Mouse (Mus musculus): ENCODE data around the gene Ppp1r16b.

Gene Ppp1r16b

DNA sequence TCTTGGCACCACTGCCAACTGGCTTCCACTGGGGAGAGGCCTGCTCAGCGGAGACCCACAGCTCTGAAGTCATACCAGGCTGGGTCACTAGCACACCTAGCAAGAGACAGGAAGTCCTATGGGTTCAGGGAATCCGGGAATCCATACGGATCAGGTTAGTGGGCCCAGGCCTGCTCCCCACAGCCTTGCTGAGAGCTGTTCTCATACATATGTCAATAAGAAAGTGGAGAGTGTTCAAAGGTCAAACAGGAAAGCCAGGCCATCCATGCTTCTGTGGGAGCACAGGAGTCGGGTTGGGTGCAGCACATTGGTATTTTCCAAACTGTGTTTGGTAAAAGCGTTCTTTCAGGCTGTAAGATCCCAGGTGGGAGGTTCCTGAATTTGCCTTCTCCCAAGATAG is 97.1 kb downstream of the Ppp1r16b start:
- no peak for DNase-seq (ENCODE audit: low spot score in 2 of 2)

DNA sequence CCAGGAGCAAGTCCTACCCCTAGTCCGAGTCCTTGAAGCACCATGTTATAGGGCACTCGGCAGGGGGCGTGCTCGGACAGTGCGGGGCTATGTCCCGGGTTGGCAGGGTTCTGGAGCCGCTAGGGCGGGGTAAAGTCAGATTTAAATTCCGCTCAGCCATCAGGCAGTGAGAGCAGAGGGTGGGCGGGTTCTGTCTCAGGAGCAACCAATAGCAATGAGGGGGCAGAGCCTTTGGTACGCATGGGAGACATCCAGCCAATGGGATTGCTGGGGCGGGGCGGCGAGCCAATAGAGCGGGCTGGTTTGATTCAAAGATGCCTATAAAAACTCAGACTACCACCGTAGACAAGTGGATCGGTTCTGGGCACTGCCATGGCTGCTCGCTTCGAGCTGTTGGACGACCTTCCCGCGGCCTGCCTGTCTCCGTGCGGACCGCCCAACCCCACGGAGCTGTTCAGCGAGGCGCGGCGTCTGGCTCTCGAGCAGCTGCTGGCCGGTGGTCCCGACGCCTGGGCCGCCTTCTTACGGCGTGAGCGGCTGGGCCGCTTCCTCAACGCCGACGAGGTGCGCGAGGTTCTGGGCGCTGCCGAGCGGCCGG is 102.6 kb downstream of the Ppp1r16b start, which contains the start of gene Fam83d:
Gene Fam83d (plus strand): TSS at position 352 of the 598 bp plus-strand sequence.
- peak; percentile 94 to 96 for DNase-seq (ENCODE audit: low spot score in 2 of 2)

DNA sequence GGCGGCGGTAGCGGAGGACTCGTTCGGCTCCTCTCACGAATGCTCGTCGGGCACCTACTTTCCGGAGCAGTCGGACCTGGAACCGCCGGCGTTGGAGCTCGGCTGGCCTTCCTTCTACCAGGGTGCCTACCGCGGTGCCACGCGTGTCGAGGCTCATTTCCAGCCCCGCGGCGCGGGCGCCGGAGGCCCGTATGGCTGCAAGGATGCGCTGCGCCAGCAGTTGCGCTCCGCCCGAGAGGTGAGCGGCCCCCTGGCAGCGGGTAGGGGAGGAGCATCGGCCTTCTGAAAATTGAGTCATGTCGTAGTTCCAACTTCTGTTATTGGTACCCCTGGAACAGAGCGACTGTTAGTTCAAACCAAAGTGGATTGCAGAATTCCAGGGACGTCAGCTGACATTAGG is 103.2 kb downstream of the Ppp1r16b start:
- peak in 1 of 2 experiments; percentile 35 for DNase-seq (ENCODE audit: low spot score in 2 of 2)

DNA sequence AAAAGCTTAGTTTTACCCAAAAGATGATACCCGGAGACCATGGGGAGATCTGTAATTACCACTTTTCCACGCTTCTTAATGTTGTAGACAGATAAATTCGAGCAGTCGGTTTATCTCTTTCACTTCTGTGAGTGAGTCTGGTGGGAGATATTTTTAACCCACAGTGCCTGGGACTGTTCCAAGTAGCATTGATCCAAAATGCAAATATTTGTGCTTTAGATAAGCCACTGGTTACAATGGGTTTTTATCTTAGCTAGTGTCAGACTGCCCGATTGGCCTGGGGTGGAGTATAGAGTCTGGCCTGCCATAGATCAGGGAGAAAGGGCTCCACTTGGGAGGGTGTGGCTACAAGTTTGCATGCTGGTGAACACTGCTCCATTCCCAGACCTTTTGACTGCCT is 103.6 kb downstream of the Ppp1r16b start:
- DNase-seq (ENCODE audit: low spot score in 2 of 2): no peak

DNA sequence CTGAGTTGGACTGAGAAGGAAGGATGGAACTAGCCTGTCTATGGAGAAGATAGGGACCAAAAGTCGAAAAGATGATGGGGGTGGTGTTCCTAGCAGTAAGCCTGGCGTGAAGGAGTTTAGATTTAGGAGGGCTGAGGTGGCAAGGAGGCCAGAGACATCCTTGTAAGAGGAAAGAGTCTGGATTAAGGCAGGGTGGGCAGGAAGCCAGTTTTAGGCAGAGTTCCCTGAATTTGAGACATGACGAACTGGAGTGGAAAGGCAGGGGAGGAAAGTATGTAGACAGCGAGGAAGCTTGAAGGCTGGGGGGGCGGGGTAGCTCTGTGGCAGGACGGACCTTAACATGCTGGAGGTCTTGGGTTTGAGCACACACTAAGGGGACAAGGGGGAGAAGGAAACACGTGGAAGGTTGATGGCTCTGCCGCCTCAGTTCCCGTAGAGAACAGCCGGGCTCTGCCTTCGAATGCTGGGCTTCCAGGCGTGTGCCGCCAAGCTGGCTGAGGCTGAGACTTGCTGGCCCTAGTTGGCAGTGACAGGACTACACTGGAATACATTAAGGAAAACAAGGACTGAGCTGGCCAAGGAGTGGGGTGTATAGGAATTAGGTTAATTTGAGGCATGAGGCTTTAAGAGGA is 105.0 kb downstream of the Ppp1r16b start:
- no peak for DNase-seq (ENCODE audit: low spot score in 2 of 2)

DNA sequence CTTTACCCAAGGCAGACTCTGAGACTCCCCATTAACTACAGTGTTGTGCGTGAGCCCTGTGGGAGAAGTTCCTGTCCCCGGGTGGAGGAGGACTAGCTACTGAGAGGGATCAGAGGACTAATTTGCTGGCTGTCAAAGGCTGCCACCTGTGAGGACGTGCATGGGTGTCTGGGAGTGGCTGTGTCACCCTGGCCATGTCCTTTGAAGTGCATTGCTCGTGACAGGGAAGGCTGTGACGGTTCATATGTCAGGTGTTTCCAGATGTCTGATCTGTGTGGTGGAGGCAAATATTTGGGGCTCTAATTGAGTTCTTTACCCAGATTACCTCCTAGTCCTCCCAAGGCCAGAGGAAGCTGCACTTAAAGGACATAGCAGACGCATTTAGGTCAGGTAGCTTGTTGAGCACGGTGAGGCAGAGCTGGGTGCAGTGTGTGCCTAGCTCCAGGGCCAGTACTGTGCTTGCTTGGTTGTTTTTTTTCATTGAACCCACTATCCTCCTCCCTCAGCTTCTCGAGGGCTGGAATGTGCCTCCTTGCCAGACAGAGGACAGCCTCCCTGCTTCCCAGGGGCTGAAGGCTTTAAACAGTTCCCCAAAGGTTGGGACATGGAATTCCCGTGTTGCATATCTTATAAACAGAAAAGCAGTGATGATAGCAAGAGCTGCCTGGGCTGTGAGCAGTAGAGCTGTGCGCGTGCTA is 106.0 kb downstream of the Ppp1r16b start:
- no peak for DNase-seq (ENCODE audit: low spot score in 2 of 2)

DNA sequence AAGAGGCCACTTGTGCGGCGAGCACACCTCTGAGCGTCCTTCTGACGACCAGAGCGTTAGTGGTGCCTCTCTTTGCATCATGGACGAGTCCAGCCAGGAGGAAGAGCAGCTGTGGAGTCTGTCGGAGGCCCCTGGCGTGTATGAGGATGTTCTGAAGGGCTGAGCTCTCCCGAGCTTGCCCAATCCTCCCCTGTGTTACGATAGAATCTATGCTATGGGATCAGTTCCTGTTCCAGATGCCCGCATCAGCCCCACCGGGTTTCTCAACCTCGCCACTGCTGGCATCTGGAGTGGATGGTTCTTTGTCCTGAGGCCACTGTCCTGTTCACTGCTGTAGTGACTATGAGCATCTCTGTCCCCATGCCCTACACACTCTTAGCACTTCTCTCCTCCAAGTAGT is 107.6 kb downstream of the Ppp1r16b start:
- no peak for DNase-seq (ENCODE audit: low spot score in 2 of 2)

DNA sequence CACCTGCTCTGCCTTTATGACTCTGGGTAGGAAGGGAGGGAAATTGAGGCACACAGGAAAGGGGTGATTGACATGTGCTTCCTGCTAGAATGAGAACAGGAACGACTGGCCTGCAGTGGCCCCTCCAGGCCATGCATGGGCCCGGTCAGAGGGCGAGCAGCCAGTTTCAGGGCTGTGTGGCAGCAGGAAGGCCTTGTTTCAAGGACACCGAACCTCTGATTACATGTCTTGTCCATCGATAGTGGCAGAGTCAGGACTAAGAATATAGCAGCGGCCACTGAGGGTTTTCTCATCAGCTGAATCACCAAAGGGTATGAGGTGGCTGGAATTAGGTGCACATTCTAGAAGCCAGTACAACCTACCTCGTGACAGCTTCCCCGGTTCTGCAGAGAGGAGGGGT is 109.7 kb downstream of the Ppp1r16b start:
- DNase-seq (ENCODE audit: low spot score in 2 of 2): no peak

DNA sequence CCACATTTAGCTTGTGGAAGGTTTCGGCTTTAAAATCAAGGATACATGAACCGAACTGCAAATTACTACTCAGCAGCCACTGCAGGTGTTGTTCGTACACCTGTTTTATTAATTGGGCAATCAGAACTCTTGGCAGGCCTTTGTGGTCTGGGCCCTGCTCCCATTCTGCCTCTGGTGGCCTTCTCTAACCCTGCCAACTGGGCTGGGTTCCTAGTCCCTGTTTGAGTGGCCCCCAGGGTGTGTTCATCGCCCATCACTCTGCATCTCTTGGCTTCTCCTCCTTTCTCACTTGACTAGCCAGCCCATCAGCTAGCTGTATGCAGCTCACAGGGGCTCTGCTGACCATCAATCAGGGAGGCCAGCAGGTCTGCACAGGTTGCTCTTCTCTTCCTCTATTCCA is 111.5 kb downstream of the Ppp1r16b start:
- peak in 1 of 2 experiments; percentile 56 for DNase-seq (ENCODE audit: low spot score in 2 of 2)

DNA sequence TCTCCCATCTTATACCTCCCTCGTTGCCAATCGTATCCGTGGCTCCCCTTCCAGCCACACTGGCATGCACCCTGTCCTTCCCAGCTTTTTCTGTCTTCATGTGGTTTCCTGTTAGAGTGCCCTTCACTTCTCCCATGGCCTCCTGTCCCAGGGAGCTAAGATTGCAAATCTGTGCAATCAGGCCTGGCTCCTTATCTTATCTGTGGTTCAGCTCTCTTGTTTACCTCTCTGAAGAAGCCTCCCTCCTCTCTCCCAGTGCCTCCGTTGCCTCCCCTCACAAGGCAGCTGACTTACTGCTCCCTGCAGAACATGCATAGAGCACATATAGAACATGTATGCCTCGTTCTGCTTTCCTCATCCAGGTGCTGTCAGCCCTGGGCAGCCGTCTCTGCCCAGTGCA is 112.3 kb downstream of the Ppp1r16b start:
- no peak for DNase-seq (ENCODE audit: low spot score in 2 of 2)

DNA sequence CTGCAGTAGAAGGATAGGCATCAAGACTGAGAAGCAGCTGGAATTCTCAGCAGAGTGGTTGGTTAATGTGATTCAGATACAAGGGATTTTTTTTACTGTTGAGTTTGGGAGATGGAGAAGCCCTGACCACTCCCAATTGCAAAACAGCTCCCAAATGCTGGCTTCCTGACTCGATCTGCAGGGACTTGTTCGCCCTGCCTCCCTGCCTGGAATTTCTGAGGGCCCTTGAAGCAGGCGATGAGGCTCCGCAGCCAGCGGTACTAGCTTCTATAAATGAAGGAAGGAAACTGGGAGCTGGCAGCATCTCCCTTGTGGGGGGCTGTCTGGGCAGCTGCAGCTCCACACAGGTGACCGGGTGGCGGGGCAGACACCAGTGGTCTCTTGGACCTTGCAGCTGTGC is 113.2 kb downstream of the Ppp1r16b start:
- no peak for DNase-seq (ENCODE audit: low spot score in 2 of 2)

DNA sequence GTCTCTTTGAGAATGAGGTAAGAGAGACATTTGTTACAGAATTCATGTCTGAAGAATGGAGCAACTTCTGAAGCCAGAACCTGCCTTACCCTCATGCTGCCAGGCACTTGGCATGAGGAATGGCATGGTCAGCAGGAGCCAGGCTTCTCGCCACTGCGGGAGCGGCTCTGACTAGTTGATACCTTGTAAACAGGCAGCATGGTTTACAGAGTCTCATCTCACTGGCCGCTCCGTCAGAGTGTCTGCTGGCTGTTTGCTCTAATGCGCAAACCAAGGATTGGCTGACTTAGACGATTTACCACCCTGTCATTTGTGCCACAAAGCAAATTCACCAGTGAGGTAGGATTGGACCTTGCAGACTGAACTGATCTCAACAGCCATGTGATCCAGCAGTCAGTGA is 115.9 kb downstream of the Ppp1r16b start:
- no peak for DNase-seq (ENCODE audit: low spot score in 2 of 2)

DNA sequence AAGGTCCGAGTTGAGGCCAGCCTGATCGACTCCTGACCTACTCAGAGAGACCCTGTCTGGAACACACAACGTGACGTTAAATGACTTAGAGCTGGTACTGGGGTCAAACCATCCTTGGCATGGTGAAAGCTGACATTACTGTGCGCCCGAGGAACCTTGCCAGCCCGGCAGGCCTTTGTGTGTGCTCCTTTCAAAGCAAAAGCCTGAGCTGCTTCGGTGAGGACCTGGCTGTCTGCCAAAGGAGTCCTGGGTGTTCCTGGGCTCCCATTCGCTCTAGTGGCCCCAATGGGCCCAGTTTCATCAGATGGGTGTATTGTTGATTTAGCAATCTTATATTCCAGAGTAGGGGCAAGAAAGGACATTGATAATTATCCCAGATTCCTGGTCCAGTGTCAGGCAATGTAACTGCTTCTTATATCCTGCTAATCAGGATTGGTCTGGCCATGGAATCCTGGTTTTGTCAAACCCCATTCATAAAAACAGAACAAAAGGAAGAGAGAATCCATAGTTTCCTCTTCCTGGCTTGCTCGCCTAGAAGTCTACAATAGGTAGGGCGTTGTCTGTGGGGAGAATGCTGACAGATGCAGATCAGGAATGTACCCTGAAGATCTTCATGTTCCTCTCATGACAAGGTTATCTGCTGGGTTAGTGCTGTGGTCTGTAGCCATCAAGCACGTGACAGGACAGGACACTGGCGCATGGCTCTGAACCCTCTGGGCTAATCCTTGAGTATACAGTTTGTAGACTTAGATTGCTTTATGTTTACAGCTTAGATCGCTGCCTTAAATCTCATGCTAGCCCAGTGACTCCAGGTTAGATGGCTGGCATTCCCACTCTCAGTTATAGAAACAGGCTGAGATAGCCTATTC is 122.0 kb downstream of the Ppp1r16b start:
- DNase-seq (ENCODE audit: low spot score in 2 of 2): no peak

DNA sequence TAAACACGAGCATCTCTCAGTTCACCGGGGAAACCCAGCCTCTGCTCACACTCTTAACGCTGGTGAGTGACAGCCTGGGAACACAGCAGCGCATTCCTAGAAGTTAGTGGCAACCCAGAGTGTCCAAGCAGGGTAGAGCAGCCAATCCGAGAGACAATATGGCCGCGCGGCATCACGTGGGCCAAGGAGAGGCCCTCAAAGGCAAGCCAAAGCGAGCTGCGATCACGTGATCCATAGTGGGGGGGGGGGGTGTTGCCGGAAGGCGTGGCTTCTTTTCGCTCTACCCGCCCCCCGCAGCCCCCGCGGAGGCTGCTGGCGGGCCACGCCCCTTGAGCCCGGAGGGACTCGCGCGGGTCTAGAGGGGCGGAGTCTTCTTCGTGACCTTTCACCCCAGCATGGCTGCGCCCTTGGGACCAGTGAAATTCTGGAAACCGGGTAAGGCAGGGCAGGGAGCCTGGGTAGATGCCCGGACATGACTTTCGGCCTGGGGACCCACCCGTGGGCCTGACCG is 129.4 kb downstream of the Ppp1r16b start, which contains the start of gene Dhx35:
Gene Dhx35 (plus strand): TSS at position 314 of the 511 bp plus-strand sequence.
- DNase-seq (ENCODE audit: low spot score in 2 of 2): peak; percentile 74 to 89

DNA sequence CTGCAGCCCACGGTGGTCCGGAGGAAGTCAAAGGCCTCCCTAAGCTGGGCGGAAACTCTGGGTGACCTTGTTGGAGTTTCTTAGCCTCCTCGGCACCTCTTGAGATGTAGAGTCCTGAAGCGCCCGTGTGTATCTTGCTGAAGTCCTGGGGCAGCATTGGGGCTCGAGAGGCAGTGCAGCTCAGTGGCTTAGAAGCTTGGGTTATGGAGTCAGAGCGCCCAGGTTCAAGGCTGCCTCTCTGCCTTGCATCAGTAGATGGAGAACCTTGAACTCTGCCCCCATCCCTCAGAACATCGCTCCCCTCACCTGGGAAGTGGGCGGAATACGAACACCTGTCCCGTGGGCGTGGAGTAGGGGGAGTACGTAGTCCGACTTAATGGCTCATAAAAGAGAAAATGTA is 129.8 kb downstream of the Ppp1r16b start:
- DNase-seq (ENCODE audit: low spot score in 2 of 2): no peak

DNA sequence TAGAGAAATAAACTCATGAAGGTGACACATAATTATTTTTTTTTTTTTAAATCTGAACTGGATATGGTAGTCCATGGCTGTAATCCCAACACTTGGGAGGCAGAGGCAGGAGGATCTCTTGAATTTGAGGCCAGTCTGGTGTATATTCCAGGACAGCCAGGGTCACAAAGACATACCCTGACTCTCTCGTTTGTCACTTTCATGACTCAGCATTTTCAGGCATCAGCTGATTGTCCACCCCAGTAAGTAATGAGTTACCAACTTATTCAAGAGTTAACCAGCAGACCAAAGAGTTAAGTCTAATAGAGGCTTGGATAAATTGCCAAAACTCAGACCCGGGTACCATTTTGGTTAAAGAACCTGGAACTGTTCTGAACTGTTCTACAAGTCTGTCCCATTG is 130.7 kb downstream of the Ppp1r16b start:
- no peak for DNase-seq (ENCODE audit: low spot score in 2 of 2)

DNA sequence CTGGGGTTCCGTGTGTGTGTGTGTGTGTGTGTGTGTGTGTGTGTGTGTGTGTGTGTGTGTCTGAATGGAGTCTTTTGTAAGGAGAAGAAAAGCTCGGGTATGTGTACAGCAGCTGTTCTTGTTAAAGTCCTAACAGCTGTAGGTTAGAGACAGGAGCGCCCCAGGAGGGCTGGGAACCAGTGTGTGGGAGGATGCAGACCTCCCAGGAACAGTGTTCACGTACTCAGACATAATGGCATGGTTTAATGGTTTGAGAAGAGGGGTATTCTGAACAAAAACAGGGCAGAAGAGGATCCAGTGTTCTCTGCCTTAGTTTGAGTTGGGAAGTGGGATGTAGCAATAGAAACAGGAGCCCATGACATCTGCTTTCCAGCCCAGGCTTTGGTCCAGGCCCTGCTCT is 134.1 kb downstream of the Ppp1r16b start:
- DNase-seq (ENCODE audit: low spot score in 2 of 2): no peak

DNA sequence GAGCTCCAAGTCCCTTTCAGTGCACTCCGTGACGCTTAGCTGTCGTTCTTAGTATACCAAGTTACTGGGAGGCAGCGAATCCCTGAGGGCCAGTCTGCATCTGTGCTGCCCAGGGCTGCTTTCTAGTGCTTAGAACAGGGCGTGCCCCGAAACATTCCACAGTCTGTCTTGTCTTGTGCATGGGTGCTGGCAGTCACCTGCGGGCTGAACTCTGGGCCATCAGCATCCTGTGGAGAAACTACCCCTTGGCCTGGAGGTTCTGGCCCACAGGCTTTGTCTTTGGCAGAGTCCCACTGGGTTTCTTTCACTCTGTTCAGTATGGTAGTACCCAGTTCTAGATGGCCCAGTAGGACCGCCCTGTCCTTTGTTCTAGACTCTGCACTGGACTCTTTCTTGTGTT is 135.6 kb downstream of the Ppp1r16b start:
- no peak for DNase-seq (ENCODE audit: low spot score in 2 of 2)

DNA sequence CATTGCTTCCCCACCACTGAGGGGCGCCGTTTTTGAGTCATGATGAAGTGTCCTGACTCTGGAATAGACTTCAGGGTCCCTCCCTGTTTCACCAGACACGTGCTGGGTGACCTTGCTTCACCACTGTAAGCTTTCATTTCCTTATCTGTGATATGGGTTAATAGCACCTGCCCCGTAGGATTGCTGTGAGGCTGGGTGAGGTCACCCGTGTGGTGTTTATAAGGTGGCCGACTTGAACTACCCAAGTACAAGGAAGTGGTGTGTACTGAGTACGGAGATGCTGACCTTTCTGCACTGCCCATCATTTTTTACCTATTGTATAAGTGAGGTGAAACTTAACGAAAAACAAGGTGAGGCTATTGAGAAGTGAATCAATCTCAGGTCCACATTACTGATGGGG is 138.4 kb downstream of the Ppp1r16b start:
- no peak for DNase-seq (ENCODE audit: low spot score in 2 of 2)

DNA sequence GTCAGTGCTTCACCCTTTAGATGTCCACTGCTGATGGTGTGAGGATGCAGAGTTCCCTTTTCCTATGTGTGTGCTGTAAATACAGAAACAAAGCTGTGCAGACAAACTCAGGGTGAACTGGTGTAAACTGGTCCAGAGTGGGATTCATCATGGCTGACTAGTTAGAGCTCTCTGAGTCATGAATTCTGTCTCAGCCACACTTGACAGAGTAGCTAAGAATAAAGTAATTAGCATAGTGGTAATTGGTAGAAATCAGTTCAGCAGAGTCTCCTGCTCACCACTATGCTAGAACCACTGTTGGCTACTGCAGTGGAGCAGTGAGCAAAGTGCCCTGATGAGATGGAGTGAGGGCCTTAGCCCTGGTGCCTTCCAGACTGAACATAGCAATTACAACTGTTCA is 150.5 kb downstream of the Ppp1r16b start:
- no peak for DNase-seq (ENCODE audit: low spot score in 2 of 2)

Data from cerebellum, postnatal 4 days (tissue).